Mouse (Mus musculus) stomach, postnatal 0 days (tissue): Measurements from ENCODE around the gene Egln2.

Experiments
- CTCF ChIP-seq: IDR thresholded peaks from 2 replicates; pipeline ENCODE4 v1.5.1; 2016; ENCODE audit warnings: antibody characterized with exemption, low read depth, mild to moderate bottlenecking, moderate library complexity
- EP300 ChIP-seq: optimal IDR thresholded peaks from 2 replicates; pipeline ENCODE3; 2016; ENCODE audit warnings: antibody characterized with exemption

- no peak for TF ChIP-seq CTCF
- TF ChIP-seq EP300: no peak
Measured at GRCm38 (mm10) chr7:27167475-27168094, 983 bp upstream of the Egln2 start.
